Mouse (Mus musculus) forebrain, embryonic 15.5 days (tissue): ENCODE measurements around the gene 1300017J02Rik. TPM values are rescaled to one million over a fixed set of nuclear protein-coding genes. Genes with fewer than 3 reads are reported as not detected.

Experiments
- ATAC-seq: fragments of 200-750 bp; cut with Nextera tagmentation; replicated peaks from 2 replicates; pipeline ENCODE4 v1.8.0; 2017; ENCODE audit warnings: mild to moderate bottlenecking, moderate TSS enrichment, moderate library complexity
- H3K27ac ChIP-seq: fragments of 300-500 bp; sonication (generic); replicated peaks from 2 replicates; pipeline ENCODE4 v1.5.1; 2015; ENCODE audit warnings: mild to moderate bottlenecking, inconsistent platforms
- H3K27me3 ChIP-seq: fragments of 300-500 bp; sonication (generic); 2 replicates; pipeline ENCODE4 v1.6.1; 2015; ENCODE audit warnings: inconsistent platforms
- H3K36me3 ChIP-seq: fragments of 300-500 bp; sonication (generic); 2 replicates; pipeline ENCODE4 v1.6.1; 2015; ENCODE audit warnings: mild to moderate bottlenecking, inconsistent platforms
- H3K4me1 ChIP-seq: fragments of 300-500 bp; sonication (generic); 2 replicates; pipeline ENCODE4 v1.6.1; 2015; ENCODE audit warnings: inconsistent platforms
- H3K4me2 ChIP-seq: fragments of 300-500 bp; sonication (generic); replicated peaks from 2 replicates; pipeline ENCODE4 v1.6.1; 2015; ENCODE audit warnings: mild to moderate bottlenecking, inconsistent platforms
- H3K4me3 ChIP-seq: fragments of 300-500 bp; sonication (generic); 2 replicates; pipeline ENCODE4 v1.5.1; 2015; ENCODE audit warnings: mild to moderate bottlenecking, inconsistent platforms
- H3K9ac ChIP-seq: fragments of 300-500 bp; sonication (generic); replicated peaks from 2 replicates; pipeline ENCODE4 v1.6.1; 2015; ENCODE audit warnings: mild to moderate bottlenecking, inconsistent platforms
- H3K9me3 ChIP-seq: fragments of 300-500 bp; sonication (generic); 2 replicates; pipeline ENCODE4 v1.6.1; 2016; ENCODE audit warnings: inconsistent platforms
- WGBS: fragments of 180-500 bp; shearing (Covaris S2); methylation state at CpG from one replicate; pipeline ENCODE4 v1.1.7; 2015; ENCODE audit warnings: mixed read lengths; 5-methylcytosine and 5-hydroxymethylcytosine counted together
- polyA plus RNA-seq: library from polyadenylated mRNA; unstranded; fragments of >200 nt; fragmentation: Nextera tagmentation; extraction: Ambion mirVana; gene quantifications from 2 replicates; pipeline ENCODE4 v1.2.1, GENCODE M21; 2015

The 1300017J02Rik gene
- polyA plus RNA-seq, 1 experiment from 2014 or later, result 1.6 TPM

DNA sequence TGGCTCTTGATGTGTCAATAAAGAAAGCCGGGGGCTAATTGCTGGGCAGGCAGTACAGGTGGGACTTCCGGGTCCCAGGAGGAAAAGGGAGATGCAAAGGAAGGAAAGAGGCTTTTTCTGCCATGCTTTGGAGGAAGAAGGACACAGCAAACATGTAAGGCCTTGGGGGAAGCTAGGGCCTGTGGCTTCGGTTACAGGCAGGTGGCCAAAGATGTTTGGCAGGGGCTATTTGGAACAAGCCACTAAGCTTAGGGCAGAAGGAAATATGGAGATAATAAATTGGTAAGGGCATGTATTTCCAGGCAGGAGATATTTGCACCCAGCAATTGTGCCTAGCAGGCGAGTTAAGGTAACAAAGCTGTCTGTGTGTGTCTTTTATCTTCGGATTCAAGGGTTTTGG lies 52.0 kb downstream of the 1300017J02Rik start:
- Histone ChIP-seq H3K4me2 (no peak overlapping the region), H3K27ac (no peak overlapping the region), H3K9ac (no peak overlapping the region), H3K27me3 (no peaks in the 10 kb centered on the region), H3K4me3 (no peak overlapping the region), H3K9me3 (no peaks in the 10 kb centered on the region), H3K36me3 (no peaks in the 10 kb centered on the region), H3K4me1 (no peaks in the 10 kb centered on the region)
- ATAC-seq, result no peak
- 71% methylated on average over 5 of the region's 5 CpGs for WGBS

- no peaks in the 10 kb centered on the region for H3K36me3 ChIP-seq
- no peak overlapping the region for H3K4me2 ChIP-seq
- no peaks in the 10 kb centered on the region for H3K27me3 ChIP-seq
- no peaks in the 10 kb centered on the region for H3K4me1 ChIP-seq
- H3K9me3 ChIP-seq, result no peaks in the 10 kb centered on the region
- no peak overlapping the region for H3K4me3 ChIP-seq
- H3K9ac ChIP-seq, result no peak overlapping the region
- WGBS, result 64% methylated on average over 4 of the region's 4 CpGs
- no peak overlapping the region for H3K27ac ChIP-seq
- ATAC-seq, result no peak
Measured at GRCm38 (mm10) chr9:103248618-103249017, 56.3 kb downstream of the 1300017J02Rik start.

DNA sequence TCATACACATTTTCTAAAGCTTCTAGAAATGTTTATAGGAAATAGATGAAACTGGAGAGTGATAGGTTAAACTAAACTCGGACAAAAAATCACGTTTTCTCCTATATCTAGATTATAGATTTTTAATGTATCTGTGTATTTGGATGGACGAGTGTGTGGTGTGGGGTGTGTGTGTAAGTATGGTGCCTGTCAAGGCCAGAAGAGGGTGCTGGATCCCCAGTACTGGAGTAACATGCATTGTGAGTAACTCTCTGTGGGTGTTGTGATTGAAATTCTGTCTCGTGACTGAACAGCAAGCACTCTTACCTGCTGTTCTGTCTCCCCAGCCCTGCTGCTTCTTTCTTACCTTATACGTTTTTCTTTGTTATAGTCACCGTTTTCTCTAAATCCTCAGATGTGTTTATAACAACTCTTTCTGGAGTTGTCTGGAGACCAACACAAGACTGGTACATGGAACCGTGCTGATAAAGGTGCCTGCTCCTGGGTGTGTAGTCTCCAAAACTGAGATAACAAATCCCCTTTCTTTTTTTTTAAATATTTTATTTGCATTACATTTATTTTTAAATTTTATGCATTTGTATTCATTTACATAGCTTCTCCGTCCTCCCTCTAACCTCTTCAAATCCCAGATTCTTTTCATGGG lies 58.2 kb downstream of the 1300017J02Rik start:
- H3K4me1 ChIP-seq, result no peaks in the 10 kb centered on the region
- H3K9ac ChIP-seq, result no peak overlapping the region
- no peak overlapping the region for H3K27ac ChIP-seq
- ATAC-seq, result no peak
- 86% methylated on average over 8 of the region's 8 CpGs for WGBS
- no peaks in the 10 kb centered on the region for H3K27me3 ChIP-seq
- H3K4me3 ChIP-seq, result no peak overlapping the region
- H3K36me3 ChIP-seq, result no peaks in the 10 kb centered on the region
- H3K9me3 ChIP-seq, result no peaks in the 10 kb centered on the region
- no peak overlapping the region for H3K4me2 ChIP-seq

DNA sequence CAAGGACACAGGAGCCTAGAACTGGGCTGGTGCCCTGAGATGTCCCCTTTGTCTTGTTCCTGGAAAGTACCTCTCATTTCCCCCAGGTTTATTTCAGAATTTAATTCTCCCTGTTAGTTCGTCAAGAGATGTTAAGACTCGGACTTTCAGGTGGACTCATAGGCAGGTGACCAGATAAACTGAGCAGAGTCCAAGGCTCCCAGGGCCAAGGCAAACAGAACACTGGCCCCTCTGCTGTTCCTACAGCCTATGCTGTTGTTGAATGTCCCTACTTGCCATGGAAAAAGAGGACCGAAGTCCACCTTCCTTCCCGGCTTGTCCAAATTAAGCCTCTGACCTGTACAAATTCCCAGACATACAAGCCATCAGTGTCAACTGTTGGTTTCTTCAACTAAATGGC lies 61.2 kb downstream of the 1300017J02Rik start:
- H3K9me3 ChIP-seq, result no peaks in the 10 kb centered on the region
- 95% methylated on average over 4 of the region's 4 CpGs for whole genome bisulfite sequencing
- no peak overlapping the region for H3K27ac ChIP-seq
- H3K4me2 ChIP-seq, result no peak overlapping the region
- no peak for ATAC-seq
- no peak overlapping the region for H3K4me3 ChIP-seq
- no peak overlapping the region for H3K9ac ChIP-seq
- no peaks in the 10 kb centered on the region for H3K36me3 ChIP-seq
- no peaks in the 10 kb centered on the region for H3K4me1 ChIP-seq
- no peaks in the 10 kb centered on the region for H3K27me3 ChIP-seq

- Histone ChIP-seq H3K27ac (no peak overlapping the region), H3K4me3 (no peak overlapping the region), H3K9ac (no peak overlapping the region), H3K9me3 (no peaks in the 10 kb centered on the region), H3K36me3 (no peaks in the 10 kb centered on the region), H3K4me2 (no peak overlapping the region), H3K27me3 (no peaks in the 10 kb centered on the region), H3K4me1 (no peaks in the 10 kb centered on the region)
- ATAC-seq, result no peak
- WGBS, result 86% methylated on average over 2 of the region's 2 CpGs
Measured at GRCm38 (mm10) chr9:103241206-103241605, 63.7 kb downstream of the 1300017J02Rik start.

- no peak for ATAC-seq
- Histone ChIP-seq H3K27ac (no peak overlapping the region), H3K36me3 (no peaks in the 10 kb centered on the region), H3K27me3 (no peaks in the 10 kb centered on the region), H3K4me3 (no peak overlapping the region), H3K9ac (no peak overlapping the region), H3K4me1 (no peaks in the 10 kb centered on the region), H3K4me2 (no peak overlapping the region), H3K9me3 (no peaks in the 10 kb centered on the region)
- WGBS, result 87% methylated on average over 6 of the region's 6 CpGs
Measured at GRCm38 (mm10) chr9:103239471-103239870, 65.4 kb downstream of the 1300017J02Rik start.

DNA sequence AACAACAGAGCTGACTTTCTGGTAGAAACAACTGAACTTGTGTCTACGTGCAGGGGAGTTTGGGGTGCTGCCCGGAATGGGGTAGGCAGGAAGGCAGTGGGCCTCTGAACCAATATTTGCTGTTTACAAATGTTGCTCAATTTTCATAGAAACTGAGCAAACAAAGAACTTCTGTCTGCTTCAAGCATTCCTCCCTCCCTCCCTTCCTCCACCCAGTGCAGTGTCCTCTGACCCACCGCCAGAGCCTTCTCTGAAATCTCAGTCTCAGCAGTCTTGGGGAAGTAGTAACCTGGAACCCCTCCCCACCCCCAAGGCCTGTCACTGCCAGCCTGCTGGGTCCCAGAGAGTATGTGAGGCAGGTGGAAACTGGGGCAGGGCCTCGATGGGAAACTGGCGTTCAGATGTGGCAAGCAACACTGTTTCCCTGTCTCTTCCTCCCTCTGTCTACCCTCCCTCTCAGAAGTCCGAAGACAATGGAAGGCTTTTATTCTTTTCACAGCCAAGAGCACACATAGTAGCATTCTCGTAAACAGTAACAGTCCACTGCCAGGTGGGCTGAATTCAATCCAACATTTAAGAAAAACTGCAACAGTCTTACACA lies 70.2 kb downstream of the 1300017J02Rik start:
- 55% methylated on average over 7 of the region's 7 CpGs for WGBS

DNA sequence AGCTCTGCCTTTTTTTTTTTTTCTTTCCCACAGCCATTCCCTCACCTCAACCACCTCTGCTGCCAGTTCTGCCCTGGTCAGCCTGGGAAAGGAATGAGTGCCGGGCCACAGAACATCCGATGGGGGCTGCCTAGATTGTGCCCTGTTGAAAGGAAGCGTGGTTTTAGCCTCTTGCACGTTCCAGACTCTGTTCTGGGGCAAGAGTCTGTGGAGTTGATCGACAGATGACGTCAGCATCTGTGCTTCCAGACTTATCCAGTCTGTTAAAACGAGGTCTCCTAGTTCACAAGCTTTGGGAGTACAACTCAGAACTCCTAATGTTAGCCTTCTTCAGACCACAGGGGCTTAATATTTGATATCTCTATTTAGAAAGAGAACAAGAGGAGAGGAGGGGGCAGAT lies 70.8 kb downstream of the 1300017J02Rik start:
- Histone ChIP-seq H3K27ac (no peak overlapping the region), H3K36me3 (no peaks in the 10 kb centered on the region), H3K9ac (no peak overlapping the region), H3K4me1 (peaks cover 9% of the 10 kb centered on the region), H3K4me3 (no peak overlapping the region), H3K27me3 (no peaks in the 10 kb centered on the region), H3K4me2 (no peak overlapping the region), H3K9me3 (no peaks in the 10 kb centered on the region)
- WGBS, result 75% methylated on average over 7 of the region's 7 CpGs
- no peak for ATAC-seq

More for the DNA sequence above, 70.2 kb downstream of the 1300017J02Rik start:
- Histone ChIP-seq H3K4me1 (peaks cover 9% of the 10 kb centered on the region), H3K27me3 (no peaks in the 10 kb centered on the region), H3K27ac (no peak overlapping the region), H3K36me3 (no peaks in the 10 kb centered on the region), H3K9me3 (no peaks in the 10 kb centered on the region), H3K4me3 (no peak overlapping the region), H3K4me2 (no peak overlapping the region), H3K9ac (no peak overlapping the region)
- no peak for ATAC-seq

- Histone ChIP-seq H3K27ac (no peak overlapping the region), H3K4me1 (peaks cover 9% of the 10 kb centered on the region), H3K4me2 (no peak overlapping the region), H3K27me3 (no peaks in the 10 kb centered on the region), H3K4me3 (no peak overlapping the region), H3K9ac (no peak overlapping the region), H3K9me3 (no peaks in the 10 kb centered on the region), H3K36me3 (no peaks in the 10 kb centered on the region)
- WGBS, result 81% methylated on average over 7 of the region's 7 CpGs
- ATAC-seq, result no peak
Measured at GRCm38 (mm10) chr9:103233006-103233395, 71.9 kb downstream of the 1300017J02Rik start.

GRCm38 (mm10) chr9:103232232-103233005 lies 72.5 kb downstream of the 1300017J02Rik start:
- H3K27ac ChIP-seq, result no peak overlapping the region
- H3K4me3 ChIP-seq, result no peak overlapping the region
- peaks cover 9% of the 10 kb centered on the region for H3K4me1 ChIP-seq
- no peaks in the 10 kb centered on the region for H3K9me3 ChIP-seq
- no peak overlapping the region for H3K4me2 ChIP-seq
- ATAC-seq, result no peak
- H3K36me3 ChIP-seq, result no peaks in the 10 kb centered on the region
- H3K27me3 ChIP-seq, result no peaks in the 10 kb centered on the region
- WGBS, result 90% methylated on average over 7 of the region's 7 CpGs
- no peak overlapping the region for H3K9ac ChIP-seq

- no peak within 1 kb of the TSS for H3K9ac ChIP-seq
- ATAC-seq, result peak; percentile 71; the same call in 1 of the 2 replicates
- peak within 1 kb of the TSS; percentile 56 for H3K27ac ChIP-seq
- H3K36me3 ChIP-seq, result no peaks in the 10 kb centered on the region
- H3K9me3 ChIP-seq, result no peaks in the 10 kb centered on the region
- H3K4me1 ChIP-seq, result peaks cover 9% of the 10 kb centered on the region
- no peaks in the 10 kb centered on the region for H3K27me3 ChIP-seq
- H3K4me3 ChIP-seq, result peak within 1 kb of the TSS; percentile 16; the same call in 1 of the 2 replicates
- peak within 1 kb of the TSS; percentile 31; the same call in 1 of the 2 replicates for H3K4me2 ChIP-seq
- 60% methylated on average over 29 of the region's 29 CpGs for WGBS
Measured at GRCm38 (mm10) chr9:103230151-103230951, 74.5 kb downstream of the 1300017J02Rik start, which contains the start of the genes Gm20425 and Trf. Gm20425 (minus strand) TSS chr9:103230307. Trf (minus strand) TSS chr9:103230444.
